Mouse (Mus musculus) bone marrow, adult 2 months (tissue): Measurements from ENCODE around the gene Xkr7. TPM values are rescaled to one million over a fixed set of nuclear protein-coding genes. Genes with fewer than 3 reads are reported as not detected.

Experiments used
- H3K27ac ChIP-seq: fragments of 200-500 bp; 2 replicates; pipeline ENCODE4 v1.5.1; 2012; ENCODE audit warnings: low read depth, mild to moderate bottlenecking, control low read depth, inconsistent platforms, low read length; ENCODE audit not compliant: control insufficient read depth, poor library complexity, insufficient read depth
- H3K4me1 ChIP-seq: fragments of 200-500 bp; 2 replicates; pipeline ENCODE4 v1.6.1; 2011; ENCODE audit warnings: low read length; ENCODE audit not compliant: control insufficient read depth, insufficient read depth
- H3K4me3 ChIP-seq: fragments of 200-500 bp; replicated peaks from 2 replicates; pipeline ENCODE3; 2011; ENCODE audit warnings: mild to moderate bottlenecking, low read depth, low read length, control low read depth; ENCODE audit not compliant: control insufficient read depth
- CTCF ChIP-seq: fragments of 200-500 bp; IDR thresholded peaks from 2 replicates; pipeline ENCODE4 v1.5.1; 2011; ENCODE audit warnings: low read length, control low read depth; ENCODE audit not compliant: control insufficient read depth, insufficient read depth
- POLR2A ChIP-seq: fragments of 200-500 bp; IDR thresholded peaks from 2 replicates; pipeline ENCODE4 v1.6.1; 2011; ENCODE audit warnings: low read depth, mild to moderate bottlenecking, control low read depth, low read length, borderline replicate concordance; ENCODE audit not compliant: control insufficient read depth
- WGBS: fragments of 180-500 bp; shearing (Covaris S2); methylation state at CpG from one replicate; pipeline ENCODE4 v1.1.7; 2018; 5-methylcytosine and 5-hydroxymethylcytosine counted together
- polyA plus RNA-seq: library from polyadenylated mRNA; stranded (reverse); fragments of >200 nt; gene quantifications from 2 replicates; pipeline ENCODE4 v1.2.4, GENCODE M21; 2011; ENCODE audit warnings: low replicate concordance; ENCODE audit not compliant: missing spikeins, insufficient read depth, insufficient read length

Gene Xkr7
- polyA plus RNA-seq, 1 experiment = not detected

- 83% methylated on average over 12 of the region's 12 CpGs for WGBS
- no peak overlapping the region for H3K4me3 ChIP-seq
- H3K4me1 ChIP-seq = peaks cover 1% of the 10 kb centered on the region; the same call in 1 of the 2 replicates
- H3K27ac ChIP-seq = no peak overlapping the region
- TF ChIP-seq POLR2A (no peak), CTCF (no peak)
Observed at GRCm38 (mm10) chr2:153009192-153009973, 22.3 kb upstream of the Xkr7 start.

GRCm38 (mm10) chr2:153013724-153014515 lies 17.7 kb upstream of the Xkr7 start:
- no peak overlapping the region for H3K4me3 ChIP-seq
- peaks cover 1% of the 10 kb centered on the region; the same call in 1 of the 2 replicates for H3K4me1 ChIP-seq
- no peak for TF ChIP-seq POLR2A
- no peak for TF ChIP-seq CTCF
- no peak overlapping the region for H3K27ac ChIP-seq
- 78% methylated on average over 11 of the region's 11 CpGs for WGBS

- Histone ChIP-seq H3K4me1 (peaks cover 1% of the 10 kb centered on the region; the same call in 1 of the 2 replicates), H3K27ac (peak within 1 kb of the TSS; percentile 28; the same call in 1 of the 2 replicates)
- under 1% methylated on average over 54 of the region's 54 CpGs for WGBS
Observed at GRCm38 (mm10) chr2:153014758-153015593, 16.7 kb upstream of the Xkr7 start, which contains the start of gene Pdrg1. Gene Pdrg1, minus strand, starts transcription at chr2:153015427.

GRCm38 (mm10) chr2:153015804-153016203 lies 15.8 kb upstream of the Xkr7 start:
- no peak overlapping the region for H3K27ac ChIP-seq
- 53% methylated on average over 8 of the region's 8 CpGs for WGBS
- no peak for TF ChIP-seq CTCF
- no peak for TF ChIP-seq POLR2A
- H3K4me3 ChIP-seq = no peak overlapping the region
- H3K4me1 ChIP-seq = peaks cover 1% of the 10 kb centered on the region; the same call in 1 of the 2 replicates

More at GRCm38 (mm10) chr2:153014758-153015593, 16.7 kb upstream of the Xkr7 start, which contains the start of gene Pdrg1:
- H3K4me3 ChIP-seq = peak within 1 kb of the TSS; percentile 97
- TF ChIP-seq POLR2A (peak; percentile 73), CTCF (peak; percentile 77)

- WGBS = 45% methylated on average over 5 of the region's 5 CpGs
- no peak for TF ChIP-seq CTCF
- H3K4me3 ChIP-seq = no peak overlapping the region
- no peak overlapping the region for H3K27ac ChIP-seq
- H3K4me1 ChIP-seq = peaks cover 1% of the 10 kb centered on the region; the same call in 1 of the 2 replicates
Observed at GRCm38 (mm10) chr2:153016786-153017185, 14.9 kb upstream of the Xkr7 start.

GRCm38 (mm10) chr2:153019355-153019754 lies 12.3 kb upstream of the Xkr7 start:
- no peak overlapping the region for H3K4me3 ChIP-seq
- H3K27ac ChIP-seq = no peak overlapping the region
- WGBS = 75% methylated on average over 3 of the region's 3 CpGs
- TF ChIP-seq POLR2A (no peak), CTCF (no peak)
- H3K4me1 ChIP-seq = no peaks in the 10 kb centered on the region

GRCm38 (mm10) chr2:153021163-153021562 lies 10.5 kb upstream of the Xkr7 start:
- TF ChIP-seq CTCF (no peak), POLR2A (no peak)
- WGBS = 42% methylated on average over 3 of the region's 3 CpGs
- Histone ChIP-seq H3K4me3 (no peak overlapping the region), H3K27ac (no peak overlapping the region), H3K4me1 (no peaks in the 10 kb centered on the region)
